Mouse (Mus musculus): Measurements from ENCODE around the gene Megf11.

Gene Megf11

GRCm38 (mm10) chr9:64568467-64569260, 183.2 kb downstream of the Megf11 start:
- no peak for DNase-seq

- no peak for DNase-seq
Observed at GRCm38 (mm10) chr9:64570448-64570847, 185.0 kb downstream of the Megf11 start.

GRCm38 (mm10) chr9:64571091-64571490, 185.7 kb downstream of the Megf11 start:
- DNase-seq = no peak

DNA sequence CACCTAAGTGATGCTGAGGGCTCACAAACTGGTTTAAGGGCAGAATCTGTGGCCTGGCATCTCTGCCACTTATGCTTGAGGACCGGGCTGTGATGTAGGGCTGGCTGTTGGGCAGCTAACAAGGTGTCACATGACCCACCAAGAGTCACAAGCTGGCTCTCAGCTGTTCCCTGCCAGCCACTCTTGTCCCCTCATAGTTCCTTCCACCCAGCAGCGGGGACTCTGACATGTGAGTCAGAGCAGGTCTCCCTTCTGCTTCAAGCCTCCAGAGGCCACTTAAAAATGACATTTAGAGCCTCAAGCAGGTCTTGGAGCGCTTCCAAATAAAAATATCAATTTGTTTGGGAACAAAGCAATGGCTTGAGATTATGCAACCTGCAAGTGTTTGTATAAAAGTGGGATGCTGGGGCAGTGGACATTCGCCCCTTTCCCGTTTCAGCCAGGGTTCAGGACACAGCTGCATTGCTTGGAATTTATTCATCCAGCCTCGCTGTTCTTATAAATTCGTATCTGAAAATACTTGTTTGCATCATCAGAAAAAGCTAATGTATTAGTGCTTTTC, 187.3 kb downstream of the Megf11 start:
- no peak for DNase-seq

- DNase-seq = no peak
Observed at GRCm38 (mm10) chr9:64575658-64576057, 190.2 kb downstream of the Megf11 start.

- DNase-seq = peak; percentile 36
Observed at GRCm38 (mm10) chr9:64576143-64576878, 190.9 kb downstream of the Megf11 start.

GRCm38 (mm10) chr9:64577156-64577555, 191.7 kb downstream of the Megf11 start:
- DNase-seq = no peak

GRCm38 (mm10) chr9:64578014-64578413, 192.6 kb downstream of the Megf11 start:
- DNase-seq = no peak

- no peak for DNase-seq
Observed at GRCm38 (mm10) chr9:64579306-64579705, 193.9 kb downstream of the Megf11 start.

DNA sequence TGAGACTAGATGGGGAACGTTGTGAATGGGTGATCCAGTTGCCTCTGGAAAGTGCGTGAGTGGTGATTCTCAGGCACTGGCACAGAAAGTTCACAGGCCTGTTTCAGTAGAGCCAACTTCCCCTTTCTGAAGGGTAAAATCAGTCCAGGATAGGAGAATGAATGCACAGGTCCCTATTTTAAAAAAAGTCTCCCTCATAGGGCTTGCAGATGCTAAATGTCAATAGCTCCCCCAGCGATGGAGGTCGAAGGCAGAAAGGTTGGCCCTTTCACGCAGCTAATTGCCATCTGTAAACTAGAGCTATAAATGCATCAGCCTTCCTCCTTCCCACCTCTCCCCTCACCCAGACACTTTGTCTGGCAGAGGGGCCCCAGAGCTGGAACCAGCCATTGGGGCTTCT, 200.9 kb downstream of the Megf11 start:
- DNase-seq = no peak

- no peak for DNase-seq
Observed at GRCm38 (mm10) chr9:64587991-64588390, 202.6 kb downstream of the Megf11 start.

- no peak for DNase-seq
Observed at GRCm38 (mm10) chr9:64590634-64591041, 205.2 kb downstream of the Megf11 start.

DNA sequence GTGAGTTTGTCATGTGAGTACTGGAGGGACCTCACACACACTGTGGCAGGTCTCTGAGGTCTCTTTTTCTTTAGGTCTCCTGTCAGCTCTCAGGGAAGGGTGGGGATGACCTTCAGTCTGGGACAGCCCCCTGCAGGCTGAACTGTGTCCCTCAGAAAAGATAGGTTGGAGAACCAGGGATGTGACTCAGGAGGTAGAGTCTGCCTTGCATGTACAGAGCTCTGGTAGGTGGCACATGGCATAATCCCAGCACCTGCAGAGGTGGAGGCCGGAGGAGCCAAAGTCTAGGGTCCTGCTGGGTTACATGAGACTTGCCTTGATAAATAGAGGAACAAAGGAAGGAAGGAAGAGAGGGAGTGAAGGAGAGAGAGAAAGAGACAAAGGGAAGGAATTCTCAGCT, 206.0 kb downstream of the Megf11 start:
- DNase-seq = no peak

- no peak for DNase-seq
Observed at GRCm38 (mm10) chr9:64594442-64594841, 209.0 kb downstream of the Megf11 start.

- DNase-seq = no peak
Observed at GRCm38 (mm10) chr9:64598427-64598826, 213.0 kb downstream of the Megf11 start.

- DNase-seq = no peak
Observed at GRCm38 (mm10) chr9:64600731-64601130, 215.3 kb downstream of the Megf11 start.

GRCm38 (mm10) chr9:64602895-64603294, 217.5 kb downstream of the Megf11 start:
- DNase-seq = no peak

GRCm38 (mm10) chr9:64604217-64604711, 218.8 kb downstream of the Megf11 start:
- DNase-seq = no peak

GRCm38 (mm10) chr9:64605077-64605714, 219.8 kb downstream of the Megf11 start:
- DNase-seq = no peak

DNA sequence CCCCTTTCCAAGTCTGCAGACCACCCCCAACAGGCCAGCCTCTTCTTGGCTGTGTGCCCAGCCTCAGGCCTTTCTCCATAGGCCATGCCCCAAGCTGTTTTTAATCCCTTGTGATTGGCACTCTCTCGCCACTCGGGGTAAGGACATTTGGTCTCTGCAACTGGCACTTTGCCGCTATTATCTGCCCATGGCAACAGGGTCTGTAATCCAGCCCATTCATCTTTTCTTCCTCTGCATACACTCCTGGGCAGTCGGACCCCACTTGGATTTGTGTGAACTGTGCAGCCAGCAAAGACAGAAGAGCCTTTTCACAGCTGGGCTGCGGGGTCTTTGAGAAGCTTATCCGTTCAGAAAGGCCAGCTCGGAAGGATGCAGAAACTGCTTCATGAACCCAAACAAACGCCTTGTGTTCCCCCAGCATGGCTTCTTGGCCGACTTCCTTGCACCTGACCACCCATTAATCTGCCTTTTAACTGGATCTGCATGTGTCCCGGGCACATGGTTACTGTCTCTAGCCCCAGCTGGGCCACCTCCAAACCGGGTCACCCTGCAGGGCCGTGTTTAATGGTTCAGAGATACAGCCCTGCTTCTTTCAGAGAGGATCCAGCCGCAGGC, 220.4 kb downstream of the Megf11 start:
- peak; percentile 62 for DNase-seq

- no peak for DNase-seq
Observed at GRCm38 (mm10) chr9:64607049-64607448, 221.6 kb downstream of the Megf11 start.

DNA sequence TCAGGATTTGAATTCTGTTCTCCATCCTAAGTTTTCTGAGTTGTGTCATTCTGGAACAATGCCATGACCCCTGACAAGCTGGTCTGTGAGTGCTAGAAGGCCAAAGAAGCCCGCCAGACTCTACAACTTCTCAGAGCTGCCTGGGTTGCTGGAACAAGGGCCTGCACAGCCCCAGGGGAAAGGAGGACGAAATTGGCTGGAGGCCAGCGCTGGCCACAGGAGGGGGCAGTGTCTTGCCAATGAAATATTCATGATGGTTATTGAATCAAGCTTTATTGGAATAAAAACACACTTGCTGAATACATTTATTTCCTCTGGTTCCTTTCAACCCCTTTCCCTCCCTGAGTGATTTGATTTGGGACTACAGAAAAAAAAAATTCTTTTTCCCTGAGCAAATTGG, 224.1 kb downstream of the Megf11 start:
- no peak for DNase-seq
